Mouse (Mus musculus) thymus, adult 18-20 months (tissue): Measurements from ENCODE around the gene Ccdc93.
A peak's percentile ranks its signal among the peaks of the same experiment; 100 is the strongest.

Experiments used
- DNase-seq, 2 experiments: peaks; one replicate each; pipeline ENCODE4 v3.0.0; 2022; ENCODE audit warnings: mixed read lengths in 2 of 2

Gene Ccdc93

DNA sequence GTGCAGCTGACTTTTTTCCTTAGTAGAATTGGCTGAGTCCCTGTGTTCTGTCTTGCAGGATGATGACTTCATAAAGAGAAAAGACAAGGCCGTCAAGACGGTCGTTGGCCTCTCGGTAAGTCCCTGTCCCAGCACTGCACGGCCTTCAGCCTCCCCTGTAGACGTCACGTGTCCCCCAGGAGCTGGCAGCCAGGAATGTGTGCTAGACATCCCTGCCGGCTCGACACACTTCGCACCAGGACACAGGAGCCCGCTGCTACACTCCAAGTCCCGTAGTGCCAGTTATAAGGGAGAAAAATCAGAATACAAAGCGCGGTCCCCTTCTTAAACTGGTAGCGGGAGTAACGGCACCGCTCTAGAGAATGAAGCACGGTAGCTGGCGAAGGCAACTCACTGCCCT, 17.3 kb downstream of the Ccdc93 start:
- DNase-seq, result no peak

DNA sequence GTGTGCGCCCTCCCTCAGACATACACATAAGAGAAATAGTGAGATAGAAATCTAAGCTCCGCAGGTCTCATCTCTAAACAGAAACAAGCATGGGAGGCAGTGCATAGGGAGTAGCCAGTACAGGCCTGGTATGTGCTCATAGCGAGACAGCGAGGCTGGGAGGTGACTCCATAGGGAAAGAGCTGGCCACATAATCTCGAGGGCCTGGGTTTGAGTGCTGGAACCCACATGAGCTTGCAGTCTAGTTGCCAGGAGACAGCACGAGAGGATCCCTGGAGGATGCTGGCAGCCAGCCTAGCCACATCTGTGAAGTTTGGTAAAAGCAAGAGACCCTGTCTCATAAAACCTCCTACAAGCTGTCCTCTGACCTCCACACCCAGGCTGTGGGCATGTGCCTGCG, 20.2 kb downstream of the Ccdc93 start:
- no peak for DNase-seq

DNA sequence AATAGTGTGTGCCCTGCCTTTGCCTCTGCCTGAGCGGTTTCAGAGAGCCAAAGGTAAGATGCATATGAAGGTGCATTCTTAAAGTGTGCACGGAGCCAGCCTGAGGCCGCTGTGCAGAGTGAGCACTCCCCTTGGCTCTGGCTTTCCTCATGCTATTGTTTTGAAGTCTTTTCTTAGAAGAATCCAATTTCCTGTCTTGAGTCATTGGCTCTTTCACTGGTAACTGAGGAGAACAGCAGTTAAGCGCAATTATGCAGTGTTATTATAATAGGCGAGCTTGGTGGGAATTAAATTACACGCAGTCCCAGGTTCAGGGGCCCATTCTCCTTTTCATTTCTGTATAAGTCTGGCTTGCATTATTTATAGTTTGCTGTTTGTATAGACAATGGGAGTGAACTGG, 21.6 kb downstream of the Ccdc93 start:
- no peak for DNase-seq

DNA sequence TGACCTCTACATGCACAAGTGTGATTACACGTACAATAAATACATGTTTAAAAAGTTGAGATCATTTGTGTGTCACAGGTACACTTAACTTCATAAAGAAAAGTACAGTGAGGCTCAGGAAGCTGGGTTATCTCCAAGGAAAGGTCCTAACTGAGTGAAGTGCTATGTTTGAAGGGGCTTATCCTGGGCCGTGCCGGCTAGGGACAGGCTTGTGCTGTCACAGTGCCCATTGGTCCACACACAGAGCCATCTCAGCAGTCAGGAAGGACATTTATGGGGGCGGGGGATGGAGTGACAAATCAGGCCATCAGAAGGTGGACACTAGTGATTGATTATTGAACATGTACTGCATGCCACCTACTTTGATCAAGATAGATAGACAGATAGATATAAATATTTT, 22.2 kb downstream of the Ccdc93 start:
- no peak for DNase-seq

DNA sequence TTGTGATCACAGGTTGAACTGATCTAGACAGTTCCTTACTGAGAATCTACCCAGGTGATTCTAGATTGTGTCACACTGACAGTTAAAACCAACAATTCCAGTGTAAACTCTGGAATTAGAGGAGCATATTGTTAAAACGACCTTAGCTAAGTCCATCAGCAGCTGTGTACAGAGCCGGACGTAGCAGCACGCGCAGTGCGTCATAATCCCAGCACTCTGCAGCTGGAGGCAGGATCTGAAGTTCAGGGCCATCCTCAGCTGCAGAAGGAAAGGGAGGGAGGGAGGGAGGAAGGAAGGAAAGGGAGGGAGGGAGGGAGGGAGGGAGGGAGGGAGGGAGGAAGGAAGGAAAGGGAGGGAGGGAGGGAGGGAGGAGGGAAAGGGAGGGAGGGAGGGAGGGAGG, 24.1 kb downstream of the Ccdc93 start:
- no peak for DNase-seq

DNA sequence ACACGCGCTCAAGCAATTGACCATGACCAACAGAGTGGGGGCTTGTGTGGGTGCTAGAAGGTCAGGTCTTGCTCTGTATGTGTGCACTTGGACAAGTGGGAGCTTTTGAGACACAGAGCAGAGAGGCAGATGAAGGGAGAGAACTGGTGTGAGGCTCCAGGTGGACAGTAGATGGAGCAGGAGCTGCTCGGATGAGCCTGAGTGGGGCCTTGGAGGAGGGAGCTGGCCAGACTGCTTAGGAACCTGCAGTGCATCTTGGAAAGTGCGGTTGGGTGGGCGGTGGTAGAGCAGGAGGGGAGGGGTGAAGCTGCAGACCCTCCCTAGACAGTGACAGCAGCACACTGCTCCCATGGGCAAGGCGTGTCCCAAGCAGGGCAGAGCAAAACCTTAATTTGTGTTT, 29.2 kb downstream of the Ccdc93 start:
- DNase-seq, result no peak

DNA sequence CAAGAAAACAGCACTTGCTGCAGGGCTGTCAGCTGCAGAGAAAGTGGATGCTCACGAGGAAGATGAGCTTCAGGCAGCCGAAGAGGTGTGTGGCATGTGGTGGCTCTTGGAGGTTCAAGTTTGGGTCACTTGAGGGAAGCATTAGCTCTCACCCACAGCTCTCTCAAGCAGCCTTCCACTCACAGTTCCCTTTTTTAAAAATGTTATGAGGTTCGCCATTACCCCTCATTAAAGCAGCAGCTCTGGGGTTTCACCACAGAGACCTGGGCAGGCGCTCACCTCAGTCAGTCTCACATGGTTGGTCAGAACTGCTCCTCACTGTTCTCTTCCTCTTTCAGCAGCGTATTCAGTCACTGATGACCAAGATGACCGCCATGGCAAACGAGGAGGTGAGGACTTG, 31.0 kb downstream of the Ccdc93 start:
- no peak for DNase-seq

DNA sequence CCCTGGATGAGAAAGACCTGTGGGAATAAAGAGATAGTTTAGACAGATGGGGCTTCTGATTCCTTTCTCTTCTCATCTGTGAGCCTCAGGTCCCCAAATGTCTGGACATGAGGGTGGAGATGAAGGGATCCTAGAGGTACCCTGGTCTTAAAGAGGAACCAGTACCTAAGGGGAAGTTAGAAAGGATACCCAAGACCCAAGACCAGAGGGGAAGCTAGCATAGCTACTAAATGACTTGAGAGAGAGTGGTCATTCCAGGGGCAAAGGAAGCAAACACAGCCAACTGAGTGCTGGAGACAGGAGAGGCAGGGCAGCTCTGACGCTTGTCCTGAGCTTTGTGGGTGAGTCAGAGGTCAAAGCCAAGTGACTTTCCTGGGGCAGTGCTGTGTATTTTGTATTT, 31.8 kb downstream of the Ccdc93 start:
- DNase-seq, result no peak

DNA sequence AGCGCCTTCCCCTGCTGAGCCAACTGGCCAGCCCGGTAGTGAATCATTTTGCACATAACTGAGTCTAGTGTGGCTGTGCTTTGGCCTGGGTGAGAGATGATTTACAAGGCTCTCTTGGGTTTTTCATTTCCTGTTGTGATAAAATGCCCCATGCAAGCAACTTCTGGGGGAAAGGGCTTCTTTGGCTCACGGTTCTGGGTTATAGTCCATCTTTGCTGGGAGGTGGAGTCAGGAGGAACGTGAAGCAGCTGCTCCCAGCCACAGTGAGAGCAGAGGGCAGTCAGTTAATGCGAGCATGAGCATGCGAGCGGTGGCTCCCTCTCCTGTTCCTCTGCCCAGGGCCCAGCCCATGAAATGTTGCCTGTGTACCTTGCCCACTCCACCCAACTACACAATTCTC, 33.0 kb downstream of the Ccdc93 start:
- no peak for DNase-seq

DNA sequence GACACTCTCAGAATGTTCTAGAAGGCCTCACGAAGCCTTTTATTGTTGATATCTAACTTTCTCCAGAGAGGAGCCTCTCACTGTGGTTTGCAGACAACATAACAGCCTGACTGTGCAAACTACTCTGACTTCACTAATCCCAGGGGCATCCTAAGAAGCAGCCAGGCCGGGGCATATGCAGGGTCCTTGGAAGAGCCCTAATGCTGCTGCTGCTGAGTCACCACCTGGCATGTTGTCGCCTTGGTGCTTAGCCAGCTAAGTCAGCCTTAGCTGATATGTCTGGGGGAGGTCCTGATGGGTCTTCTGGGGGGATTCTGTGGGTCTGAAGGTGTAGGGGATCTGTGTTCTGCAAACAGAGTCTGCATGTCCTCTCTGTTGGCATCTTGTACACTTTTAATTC, 35.4 kb downstream of the Ccdc93 start:
- DNase-seq, result no peak

DNA sequence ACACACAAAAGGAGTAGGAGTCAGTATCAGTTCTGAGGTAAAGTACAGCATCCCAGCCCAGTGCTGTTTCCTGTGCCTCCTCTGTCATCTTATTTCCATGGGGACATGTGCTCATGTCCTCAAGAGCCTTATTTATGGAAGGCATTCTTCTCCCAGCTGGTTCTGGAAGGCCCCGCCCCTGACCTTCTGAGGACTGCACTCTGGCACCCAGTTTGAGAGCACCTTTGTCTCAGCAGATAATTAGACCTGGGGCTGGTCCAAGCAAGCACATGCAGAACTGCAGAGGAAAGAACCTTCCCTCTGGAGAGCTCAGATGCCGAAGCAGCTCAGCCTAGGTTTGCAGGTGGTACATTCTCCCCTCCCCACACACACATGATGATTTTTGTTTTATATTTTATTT, 37.4 kb downstream of the Ccdc93 start:
- no peak for DNase-seq

DNA sequence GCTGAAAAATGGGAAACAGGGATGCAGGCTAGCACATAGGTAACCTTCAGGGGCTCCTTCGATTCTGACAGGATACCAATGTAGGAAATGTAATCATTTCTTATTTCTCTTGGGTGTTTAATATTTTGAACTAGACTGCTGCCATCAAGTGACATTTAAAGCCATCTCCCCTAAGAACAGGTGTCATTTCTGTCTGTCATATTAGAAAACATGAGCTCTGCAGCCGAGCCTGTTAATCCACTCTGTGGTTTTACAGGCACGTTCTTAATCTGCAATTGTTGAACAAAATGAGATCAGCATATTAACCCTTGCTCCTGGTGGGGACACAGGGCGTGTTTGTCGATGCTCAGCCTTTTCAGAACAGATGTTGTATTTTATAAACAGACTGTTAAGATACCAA, 40.7 kb downstream of the Ccdc93 start:
- no peak for DNase-seq

DNA sequence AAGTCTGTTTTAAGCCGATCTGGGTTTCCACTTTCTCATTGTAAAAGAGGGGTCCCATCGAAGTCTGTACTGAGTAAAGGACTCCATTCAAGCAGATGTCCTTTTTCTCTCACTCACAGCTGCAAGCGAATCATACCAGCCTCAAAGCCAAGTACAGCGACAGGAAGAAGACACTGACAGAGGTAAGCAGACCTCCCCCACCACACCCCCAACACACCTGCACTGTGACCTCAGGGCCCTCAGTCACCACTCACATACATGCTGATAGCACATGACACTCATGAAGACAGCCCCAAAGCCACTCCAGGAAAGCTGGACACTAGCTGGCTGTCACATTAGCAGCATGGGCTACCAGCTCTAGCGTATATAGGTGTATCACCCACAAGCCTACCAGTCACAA, 46.9 kb downstream of the Ccdc93 start:
- peak; percentile 74 to 82 for DNase-seq

DNA sequence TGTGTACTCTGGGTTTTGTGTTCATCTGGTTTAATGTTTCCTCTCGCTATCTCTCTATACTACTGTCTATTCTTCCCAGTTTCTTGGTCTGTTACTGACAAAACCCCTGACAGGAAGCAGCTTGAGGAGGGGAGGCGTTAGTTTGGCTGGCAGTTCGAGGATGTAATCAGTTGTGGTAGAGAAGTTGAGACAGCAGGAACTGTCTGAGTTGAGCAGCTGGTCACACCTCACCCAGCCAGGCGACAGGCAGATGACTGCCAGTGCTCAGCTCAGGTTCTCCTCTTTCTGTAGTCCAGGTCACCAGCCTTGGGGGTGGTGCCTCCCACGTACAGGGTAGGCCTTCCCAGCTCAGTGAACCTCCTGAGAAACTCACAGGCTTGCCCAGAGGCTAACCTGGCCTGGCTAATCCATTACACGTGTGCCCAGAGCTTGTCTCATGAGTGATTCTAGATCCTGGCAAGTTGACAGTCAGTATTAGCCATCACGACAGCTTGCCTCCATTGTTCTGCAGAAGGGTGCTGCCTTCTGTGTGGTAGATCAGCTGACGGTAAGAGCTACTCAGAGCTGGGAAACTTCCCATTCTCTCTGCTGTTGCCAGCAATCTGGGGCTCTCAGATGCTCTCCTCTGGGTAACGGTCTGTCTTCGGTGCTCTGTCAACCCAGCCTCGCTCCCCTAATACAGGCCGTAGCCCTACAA, 47.6 kb downstream of the Ccdc93 start:
- DNase-seq, result peak; percentile 63 to 76

DNA sequence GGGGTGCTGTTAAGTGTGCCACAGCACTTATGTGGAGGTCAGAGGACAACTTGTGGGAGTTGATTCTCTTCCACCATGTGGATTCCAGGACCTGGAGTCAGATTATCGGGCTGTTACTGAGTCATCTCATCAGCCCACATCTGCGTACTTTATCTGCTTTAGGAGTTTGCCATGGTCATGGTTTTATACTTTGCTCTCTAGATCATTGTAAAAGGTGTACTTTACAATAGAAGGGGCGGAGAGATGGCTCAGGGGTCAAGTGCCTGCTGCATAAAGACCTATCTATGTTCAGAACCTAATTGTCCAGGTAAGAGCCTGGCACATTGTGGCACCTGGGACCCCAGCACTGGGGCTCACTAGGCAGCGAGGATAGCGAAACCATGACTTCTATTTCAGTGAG, 48.6 kb downstream of the Ccdc93 start:
- DNase-seq, result no peak

DNA sequence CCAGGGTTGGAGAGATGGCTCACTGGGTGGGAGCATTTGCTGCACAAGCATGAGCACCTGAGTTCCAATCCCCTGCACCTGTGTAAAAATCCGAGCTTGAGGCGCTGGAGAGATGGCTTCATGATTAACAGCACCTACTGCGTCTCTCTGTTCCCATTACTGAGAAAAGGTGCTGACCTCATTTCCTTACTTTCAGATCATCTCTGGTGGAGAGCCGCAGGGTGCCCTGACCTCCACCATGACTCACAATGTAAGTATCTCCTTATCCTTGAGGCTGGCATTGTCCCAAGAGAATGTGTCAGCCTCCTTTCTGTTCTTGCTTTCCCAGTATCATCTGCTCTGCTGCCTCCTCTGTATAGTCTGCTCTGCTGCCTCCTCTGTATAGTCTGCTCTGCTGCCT, 52.2 kb downstream of the Ccdc93 start:
- DNase-seq, result no peak

DNA sequence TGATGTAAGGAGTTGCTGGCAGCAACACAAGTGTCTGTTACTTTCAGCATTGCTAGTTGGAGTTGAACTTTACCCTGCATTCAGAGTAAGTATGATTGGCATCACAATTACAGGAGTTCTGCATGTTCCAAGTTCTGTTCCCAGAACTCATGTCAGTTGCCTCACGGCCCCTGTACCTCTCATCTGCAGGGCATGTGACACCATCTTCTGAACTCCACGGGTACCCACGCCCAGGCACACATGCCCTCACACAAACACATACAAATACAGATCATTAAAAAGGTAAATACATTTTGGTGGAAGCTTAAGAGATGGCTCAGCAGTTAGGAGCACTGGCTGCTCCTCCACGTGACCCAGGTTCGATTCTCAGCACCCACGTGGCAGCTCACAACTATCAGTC, 56.0 kb downstream of the Ccdc93 start:
- DNase-seq, result no peak

DNA sequence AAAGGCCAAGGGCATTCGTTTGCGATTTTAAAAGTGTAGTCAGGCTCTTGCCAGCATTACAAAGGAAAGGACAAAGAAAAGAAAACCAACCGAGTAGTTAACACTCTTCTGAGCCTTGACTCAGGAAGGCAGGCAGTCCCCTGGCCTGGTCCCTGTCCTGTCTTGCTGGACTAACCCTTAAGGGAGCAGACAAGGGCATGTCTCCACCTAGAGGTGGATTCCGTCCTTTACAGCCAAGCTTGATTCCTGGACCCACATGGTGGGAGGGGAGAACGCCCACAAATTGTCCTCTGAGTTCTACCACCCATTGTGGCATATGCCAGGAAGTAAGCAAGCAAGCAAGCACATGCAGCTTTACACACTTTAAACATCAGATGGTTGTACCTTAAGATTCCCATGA, 59.4 kb downstream of the Ccdc93 start:
- DNase-seq, result peak; percentile 36 to 48

DNA sequence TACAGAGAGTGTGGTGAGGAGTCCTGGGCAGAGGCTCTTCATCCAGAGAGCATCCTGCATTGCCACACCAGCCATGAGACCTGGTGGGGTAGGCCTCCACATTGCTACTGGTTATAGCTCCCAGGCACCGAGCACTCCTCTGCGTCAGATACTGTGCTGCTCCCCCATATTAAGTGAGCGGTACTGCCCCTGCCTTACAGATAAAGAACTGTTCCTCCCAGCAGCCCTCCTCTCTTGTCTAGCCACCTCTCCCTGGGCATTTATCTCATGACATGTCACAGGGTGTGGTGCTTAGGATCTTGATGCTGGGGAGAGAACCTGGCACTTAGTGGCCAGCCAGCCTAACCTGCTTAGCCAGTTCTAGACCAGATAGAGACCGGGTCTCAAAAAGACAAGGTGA, 66.2 kb downstream of the Ccdc93 start:
- DNase-seq, result no peak

DNA sequence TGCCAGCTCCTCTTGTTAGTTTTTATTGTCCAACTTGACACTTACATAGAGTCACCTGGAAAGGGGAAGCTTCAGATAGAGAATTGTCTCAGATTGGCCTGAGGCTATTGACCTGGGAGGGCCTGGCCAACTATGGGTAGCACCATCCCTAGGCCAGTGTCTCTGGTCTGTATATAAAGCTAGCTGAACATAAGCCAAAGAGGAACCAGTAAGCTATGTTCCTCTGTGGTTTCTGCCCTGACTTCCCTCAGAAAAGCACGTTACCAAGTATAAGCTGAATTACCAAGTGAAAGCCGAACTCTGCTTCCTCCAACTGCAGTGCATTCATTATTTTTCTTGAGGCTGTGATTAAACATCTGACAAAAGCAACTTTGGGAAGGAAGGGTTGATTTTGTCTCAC, 77.9 kb downstream of the Ccdc93 start:
- no peak for DNase-seq

DNA sequence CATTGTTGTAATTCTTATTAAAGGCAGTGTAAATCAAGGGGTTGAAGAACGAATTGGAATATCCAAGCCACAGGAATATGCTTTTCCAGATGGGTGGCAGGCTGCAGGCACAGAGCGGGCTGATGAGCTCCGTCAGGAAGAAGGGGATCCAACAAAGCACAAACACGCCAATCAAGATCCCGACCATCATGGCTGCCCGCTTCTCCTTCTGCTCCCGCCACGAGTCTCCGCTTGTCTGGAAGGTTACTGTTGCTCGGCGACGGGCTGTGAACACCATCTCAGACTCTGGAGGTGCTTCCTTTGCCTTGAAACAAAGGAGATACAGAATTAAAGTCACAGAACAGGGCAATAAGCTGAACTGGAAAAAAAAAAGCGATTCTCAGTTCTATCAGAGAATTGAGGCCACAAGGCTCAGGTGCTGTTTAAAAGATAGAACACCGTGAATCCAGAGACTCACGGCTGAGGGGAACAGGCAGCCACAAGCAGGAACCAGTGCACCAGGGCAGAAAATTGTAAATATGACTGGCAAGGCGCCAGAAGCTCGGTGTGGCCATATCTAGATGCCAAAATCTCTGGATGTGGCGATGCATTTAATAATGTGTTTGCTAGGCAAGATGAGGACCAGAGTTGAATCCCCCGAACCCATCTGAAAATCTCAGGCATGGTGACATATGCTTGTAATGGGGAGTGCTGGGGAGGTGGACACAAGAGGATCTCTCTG, 79.7 kb downstream of the Ccdc93 start:
- no peak for DNase-seq

DNA sequence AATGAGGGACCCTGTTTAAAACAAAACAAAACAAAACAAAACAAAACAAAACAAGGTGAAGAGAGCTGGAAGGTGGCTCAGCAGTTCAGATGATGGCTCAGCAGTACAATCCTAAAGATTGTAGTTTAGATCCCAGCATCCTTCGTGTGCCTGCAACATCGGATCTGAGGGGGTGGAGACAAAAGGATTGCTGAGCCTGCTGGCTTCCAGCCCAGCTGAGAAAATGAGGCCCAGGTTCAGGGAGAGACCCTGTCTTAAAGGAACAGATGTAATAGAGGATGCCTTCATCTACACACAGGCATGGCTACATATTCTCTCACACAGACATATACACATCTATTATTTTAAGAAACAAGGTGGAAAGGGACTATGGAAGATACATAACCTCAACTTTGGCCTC, 80.3 kb downstream of the Ccdc93 start:
- no peak for DNase-seq

DNA sequence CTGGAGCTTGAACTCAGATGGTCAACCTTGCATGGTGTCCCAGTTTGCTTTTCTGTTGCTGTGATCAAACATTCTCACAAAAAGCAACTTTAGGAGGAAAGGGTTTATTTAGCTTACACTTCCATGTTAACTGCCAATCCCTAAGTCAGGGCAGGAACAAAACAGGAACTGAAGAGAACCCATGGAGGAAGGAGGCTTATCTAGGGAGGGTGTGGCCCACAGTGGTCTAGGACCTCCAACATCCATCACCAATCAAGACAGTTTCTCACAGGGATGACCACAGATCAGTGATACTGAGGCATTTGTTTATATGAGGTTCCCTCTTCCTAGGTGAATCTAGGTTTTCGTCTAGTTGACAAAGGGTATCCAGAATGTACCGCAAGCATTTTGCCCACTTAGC, 81.1 kb downstream of the Ccdc93 start:
- DNase-seq, result no peak

DNA sequence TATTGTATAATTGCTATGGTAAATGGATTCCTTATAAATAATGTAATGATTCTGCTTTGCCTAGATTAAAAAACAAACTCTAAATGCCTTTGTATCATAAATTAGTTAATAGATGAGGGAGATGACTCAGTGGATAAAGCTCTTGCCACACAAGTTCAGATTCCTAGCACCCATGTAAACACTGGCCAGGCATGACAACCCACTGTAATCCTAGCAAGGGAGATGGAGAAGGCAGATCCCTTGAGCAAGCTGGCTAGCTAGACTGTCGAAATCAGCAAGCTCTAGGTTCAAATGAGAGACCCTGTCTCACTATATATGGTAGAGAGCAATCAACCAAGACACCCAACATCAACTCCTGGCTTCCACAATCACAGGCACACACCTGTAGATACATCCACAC, 87.8 kb downstream of the Ccdc93 start:
- DNase-seq, result no peak

DNA sequence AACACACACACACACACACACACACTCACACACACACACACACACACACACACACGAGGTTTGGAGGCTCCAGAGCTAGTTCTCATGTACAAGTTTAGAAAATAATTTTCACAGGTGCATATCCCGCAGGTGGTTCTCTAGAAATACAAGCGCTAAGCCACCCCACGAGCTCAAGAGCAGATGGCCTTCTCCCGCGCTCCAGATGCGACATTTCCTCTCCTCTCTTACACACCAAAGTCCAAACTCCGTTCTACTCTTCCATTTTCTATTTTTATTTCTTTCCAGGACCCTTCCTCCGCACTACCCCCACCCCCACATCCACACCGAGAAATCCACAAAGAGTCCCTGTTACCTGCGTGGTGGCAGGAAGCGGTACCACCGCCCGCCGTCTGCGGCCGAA, 96.2 kb downstream of the Ccdc93 start:
- no peak for DNase-seq
